Mouse (Mus musculus): Measurements from ENCODE around the gene Ptcd2.

Ptcd2 gene

GRCm38 (mm10) chr13:99344599-99345575 lies at the start of gene Ptcd2, which contains the start of gene Mrps27:
Gene Ptcd2, minus strand, starts transcription at chr13:99344705.
Gene Mrps27, plus strand, starts transcription at chr13:99344786.
- no peaks in the 10 kb centered on the region for H3K27me3 ChIP-seq (ENCODE audit: control insufficient read depth, insufficient read depth, low read length, poor library complexity, severe bottlenecking)
- H3K36me3 ChIP-seq (ENCODE audit: control insufficient read depth, insufficient read depth, low read length, poor library complexity, severe bottlenecking): peaks cover 2% of the 10 kb centered on the region
- peak; percentile 96 for DNase-seq (ENCODE audit: low read depth, low spot score)

- H3K36me3 ChIP-seq (ENCODE audit: control insufficient read depth, insufficient read depth, low read length, poor library complexity, severe bottlenecking): 0 out of 2 replicates have a peak, but pooled peaks cover 2% of the 10 kb centered on the region
- H3K27me3 ChIP-seq (ENCODE audit: control insufficient read depth, insufficient read depth, low read length, poor library complexity, severe bottlenecking): no peaks in the 10 kb centered on the region
- DNase-seq (ENCODE audit: low read depth, low spot score): no peak
Observed at GRCm38 (mm10) chr13:99393128-99393527, 48.6 kb upstream of the Ptcd2 start.

DNA sequence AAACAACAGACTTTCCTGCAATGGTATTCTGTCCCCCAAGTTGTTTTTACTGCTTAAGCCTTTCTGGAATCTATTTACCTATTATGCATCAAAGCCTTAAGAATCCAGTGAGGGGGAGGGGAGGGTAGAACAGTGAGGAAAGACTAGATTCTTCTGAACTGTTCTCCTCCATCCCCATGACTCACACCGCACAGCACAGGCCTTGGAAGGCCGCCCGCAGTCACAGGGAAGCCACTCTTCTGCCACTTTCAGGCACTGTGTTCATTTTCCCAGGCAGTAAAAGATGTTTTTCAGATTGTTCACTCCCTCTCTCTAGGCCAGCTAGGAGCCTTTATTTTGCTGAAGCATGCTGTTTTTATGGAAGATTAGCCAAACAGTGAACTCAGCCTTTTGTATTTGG lies 46.9 kb upstream of the Ptcd2 start:
- H3K27me3 ChIP-seq (ENCODE audit: control insufficient read depth, insufficient read depth, low read length, poor library complexity, severe bottlenecking): no peaks in the 10 kb centered on the region
- no peak for DNase-seq (ENCODE audit: low read depth, low spot score)
- H3K36me3 ChIP-seq (ENCODE audit: control insufficient read depth, insufficient read depth, low read length, poor library complexity, severe bottlenecking): 0 out of 2 replicates have a peak, but pooled peaks cover 2% of the 10 kb centered on the region

DNA sequence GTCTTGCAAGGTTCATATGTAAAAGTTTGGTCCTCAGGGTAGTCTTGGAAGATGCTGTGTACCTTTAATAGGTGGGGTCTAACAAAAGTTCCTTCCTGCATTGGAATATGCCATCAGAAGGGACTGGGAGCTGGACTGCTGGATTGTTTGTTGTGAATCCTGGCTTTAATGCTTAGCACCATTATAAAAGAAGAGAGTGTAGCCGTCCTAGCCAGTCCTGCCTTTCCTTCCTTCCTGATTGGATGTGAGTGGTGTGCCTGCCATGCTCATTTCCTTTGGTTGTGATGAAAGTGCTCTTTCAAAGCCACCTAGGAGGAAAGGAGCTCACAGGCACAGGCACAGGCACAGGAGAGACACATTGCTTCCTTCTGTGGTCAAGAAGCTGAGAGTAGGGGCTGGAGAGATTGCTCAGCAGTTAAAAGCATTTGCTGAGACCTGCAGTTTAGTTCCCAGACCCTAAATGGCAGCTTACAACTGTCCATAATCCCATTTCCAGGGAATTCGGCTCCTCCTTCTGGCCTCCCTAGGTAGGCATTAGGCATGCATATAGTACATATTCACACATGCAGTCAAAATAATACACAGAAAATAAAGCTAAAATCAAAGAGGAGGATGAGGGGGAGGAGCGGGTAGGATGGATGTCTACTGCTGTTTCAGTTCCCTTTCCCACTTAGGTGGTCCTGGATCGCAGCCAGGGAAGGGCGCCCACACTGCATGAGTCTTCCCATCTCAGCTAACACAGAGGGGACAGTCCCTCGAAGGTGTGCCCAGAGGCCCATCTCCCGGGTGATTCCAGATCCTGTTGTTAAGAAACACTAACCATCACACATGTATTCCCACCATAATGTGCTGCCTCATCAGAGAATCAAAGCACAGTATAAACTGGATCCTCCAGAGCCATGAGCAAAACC lies 43.7 kb upstream of the Ptcd2 start:
- DNase-seq (ENCODE audit: low read depth, low spot score): no peak
- Histone ChIP-seq H3K27me3 (ENCODE audit: control insufficient read depth, insufficient read depth, low read length, poor library complexity, severe bottlenecking) (no peaks in the 10 kb centered on the region), H3K36me3 (ENCODE audit: control insufficient read depth, insufficient read depth, low read length, poor library complexity, severe bottlenecking) (no peaks in the 10 kb centered on the region)

- Histone ChIP-seq H3K27me3 (ENCODE audit: control insufficient read depth, insufficient read depth, low read length, poor library complexity, severe bottlenecking) (no peaks in the 10 kb centered on the region), H3K36me3 (ENCODE audit: control insufficient read depth, insufficient read depth, low read length, poor library complexity, severe bottlenecking) (no peaks in the 10 kb centered on the region)
- no peak for DNase-seq (ENCODE audit: low read depth, low spot score)
Observed at GRCm38 (mm10) chr13:99386341-99386740, 41.8 kb upstream of the Ptcd2 start.

- no peak for DNase-seq (ENCODE audit: low read depth, low spot score)
- Histone ChIP-seq H3K27me3 (ENCODE audit: control insufficient read depth, insufficient read depth, low read length, poor library complexity, severe bottlenecking) (no peaks in the 10 kb centered on the region), H3K36me3 (ENCODE audit: control insufficient read depth, insufficient read depth, low read length, poor library complexity, severe bottlenecking) (no peaks in the 10 kb centered on the region)
Observed at GRCm38 (mm10) chr13:99385911-99386310, 41.4 kb upstream of the Ptcd2 start.

GRCm38 (mm10) chr13:99384555-99385203 lies 40.2 kb upstream of the Ptcd2 start:
- Histone ChIP-seq H3K27me3 (ENCODE audit: control insufficient read depth, insufficient read depth, low read length, poor library complexity, severe bottlenecking) (no peaks in the 10 kb centered on the region), H3K36me3 (ENCODE audit: control insufficient read depth, insufficient read depth, low read length, poor library complexity, severe bottlenecking) (no peaks in the 10 kb centered on the region)
- DNase-seq (ENCODE audit: low read depth, low spot score): no peak

DNA sequence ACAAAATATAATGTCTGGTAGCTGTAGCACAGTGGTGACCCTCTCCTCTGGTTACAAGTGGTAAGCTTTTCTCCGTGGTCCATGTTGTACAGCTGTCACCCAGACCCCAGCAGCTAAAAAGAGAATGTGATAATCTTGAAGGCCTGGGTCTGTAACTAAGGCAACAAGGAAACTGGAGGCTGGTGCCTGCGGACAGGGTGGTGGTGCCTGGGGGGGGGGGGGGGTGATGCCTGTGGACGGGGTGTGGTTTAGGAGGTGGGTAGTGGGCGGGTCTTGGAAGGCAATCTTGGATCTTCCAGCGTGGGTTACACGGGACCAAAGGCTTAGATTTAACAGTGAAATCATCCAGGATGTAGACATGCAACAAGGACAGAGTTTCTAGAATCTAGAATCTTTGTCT lies 37.9 kb upstream of the Ptcd2 start:
- Histone ChIP-seq H3K27me3 (ENCODE audit: control insufficient read depth, insufficient read depth, low read length, poor library complexity, severe bottlenecking) (no peaks in the 10 kb centered on the region), H3K36me3 (ENCODE audit: control insufficient read depth, insufficient read depth, low read length, poor library complexity, severe bottlenecking) (no peaks in the 10 kb centered on the region)
- DNase-seq (ENCODE audit: low read depth, low spot score): no peak

GRCm38 (mm10) chr13:99378223-99378622 lies 33.7 kb upstream of the Ptcd2 start:
- H3K27me3 ChIP-seq (ENCODE audit: control insufficient read depth, insufficient read depth, low read length, poor library complexity, severe bottlenecking): no peaks in the 10 kb centered on the region
- no peaks in the 10 kb centered on the region for H3K36me3 ChIP-seq (ENCODE audit: control insufficient read depth, insufficient read depth, low read length, poor library complexity, severe bottlenecking)
- no peak for DNase-seq (ENCODE audit: low read depth, low spot score)

DNA sequence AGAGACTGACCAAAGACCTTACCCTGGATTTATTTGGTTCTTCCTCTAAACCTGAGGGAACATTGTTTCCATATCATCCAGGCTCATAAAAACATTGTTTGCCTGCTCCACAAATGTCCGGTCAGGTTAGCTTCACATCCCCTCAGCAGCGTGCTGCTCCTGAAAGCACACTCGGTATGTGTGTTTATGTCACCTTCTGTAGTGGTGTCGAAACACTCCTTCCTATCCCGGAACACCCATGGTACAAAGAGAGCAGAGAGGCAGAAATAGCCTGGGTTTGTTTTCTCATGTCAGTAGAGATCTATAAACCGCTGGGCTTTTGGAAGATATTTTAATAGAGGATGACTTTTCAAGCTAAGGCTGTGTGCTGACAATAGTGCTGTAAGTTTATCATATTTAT lies 32.5 kb upstream of the Ptcd2 start:
- no peak for DNase-seq (ENCODE audit: low read depth, low spot score)
- no peaks in the 10 kb centered on the region for H3K27me3 ChIP-seq (ENCODE audit: control insufficient read depth, insufficient read depth, low read length, poor library complexity, severe bottlenecking)
- H3K36me3 ChIP-seq (ENCODE audit: control insufficient read depth, insufficient read depth, low read length, poor library complexity, severe bottlenecking): no peaks in the 10 kb centered on the region

DNA sequence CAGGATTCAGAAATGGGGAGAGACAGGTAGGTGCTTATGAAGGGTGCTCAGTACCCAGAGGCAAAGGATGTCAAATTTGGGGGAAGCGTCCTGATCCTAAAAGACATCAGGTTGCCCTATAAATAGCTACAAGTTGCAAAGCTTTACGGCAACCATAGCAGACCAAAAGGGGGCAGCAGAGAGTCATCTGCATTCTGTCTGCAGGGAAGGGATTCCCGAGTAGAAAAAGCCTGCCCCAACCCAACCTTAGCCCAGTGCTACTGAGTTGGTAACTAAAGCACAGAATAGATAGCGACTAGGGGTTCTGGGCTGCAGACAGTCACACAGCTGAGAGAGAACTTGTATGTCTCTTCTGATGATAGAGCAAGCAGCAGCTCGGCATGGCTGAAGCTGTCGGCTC lies 31.0 kb upstream of the Ptcd2 start:
- Histone ChIP-seq H3K27me3 (ENCODE audit: control insufficient read depth, insufficient read depth, low read length, poor library complexity, severe bottlenecking) (no peaks in the 10 kb centered on the region), H3K36me3 (ENCODE audit: control insufficient read depth, insufficient read depth, low read length, poor library complexity, severe bottlenecking) (no peaks in the 10 kb centered on the region)
- peak; percentile 70 for DNase-seq (ENCODE audit: low read depth, low spot score)

DNA sequence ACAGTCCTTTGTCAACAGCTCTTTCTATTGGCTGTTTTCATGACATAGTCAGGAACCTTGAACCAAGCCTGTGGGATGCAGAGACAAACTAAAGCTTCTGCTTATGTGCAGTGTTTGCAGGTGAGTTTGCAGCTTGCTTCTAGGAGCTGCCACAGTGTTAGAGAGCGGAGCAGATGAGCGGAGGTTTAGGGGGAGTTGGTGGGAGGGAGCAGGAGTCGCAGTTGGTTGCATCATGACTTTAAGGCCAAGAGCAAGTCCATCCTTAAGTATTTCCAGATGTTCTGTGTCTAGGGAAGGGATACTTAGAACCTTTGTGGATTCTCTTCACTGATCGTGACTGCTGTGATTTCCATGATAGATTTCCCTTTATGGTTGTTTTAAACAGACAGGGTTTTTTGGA lies 29.7 kb upstream of the Ptcd2 start:
- H3K36me3 ChIP-seq (ENCODE audit: control insufficient read depth, insufficient read depth, low read length, poor library complexity, severe bottlenecking): no peaks in the 10 kb centered on the region
- DNase-seq (ENCODE audit: low read depth, low spot score): no peak
- H3K27me3 ChIP-seq (ENCODE audit: control insufficient read depth, insufficient read depth, low read length, poor library complexity, severe bottlenecking): no peaks in the 10 kb centered on the region

GRCm38 (mm10) chr13:99373684-99374083 lies 29.2 kb upstream of the Ptcd2 start:
- no peak for DNase-seq (ENCODE audit: low read depth, low spot score)
- Histone ChIP-seq H3K36me3 (ENCODE audit: control insufficient read depth, insufficient read depth, low read length, poor library complexity, severe bottlenecking) (no peaks in the 10 kb centered on the region), H3K27me3 (ENCODE audit: control insufficient read depth, insufficient read depth, low read length, poor library complexity, severe bottlenecking) (no peaks in the 10 kb centered on the region)

- Histone ChIP-seq H3K27me3 (ENCODE audit: control insufficient read depth, insufficient read depth, low read length, poor library complexity, severe bottlenecking) (no peaks in the 10 kb centered on the region), H3K36me3 (ENCODE audit: control insufficient read depth, insufficient read depth, low read length, poor library complexity, severe bottlenecking) (no peaks in the 10 kb centered on the region)
- no peak for DNase-seq (ENCODE audit: low read depth, low spot score)
Observed at GRCm38 (mm10) chr13:99371285-99371684, 26.8 kb upstream of the Ptcd2 start.

All from splenic B cell, adult 2 months (primary cell).